Mouse (Mus musculus) left cerebral cortex, adult 2 months (tissue): Measurements from ENCODE around the gene Myadm. TPM values are rescaled to one million over a fixed set of nuclear protein-coding genes. Genes with fewer than 3 reads are reported as not detected.

Source experiments
- DNase-seq, 2 experiments: peaks; one replicate each; pipeline ENCODE4 v3.0.0; 2021 to 2022; ENCODE audit warnings: low spot score in 2 of 2, mixed read lengths in 1 of 2; ENCODE audit errors: extremely low spot score in 1 of 2
- H3K27ac ChIP-seq: fragments of 200-600 bp; 2 replicates; pipeline ENCODE4 v1.8.1; 2022
- H3K4me3 ChIP-seq: fragments of 200-600 bp; 2 replicates; pipeline ENCODE4 v1.8.1; 2022
- CTCF ChIP-seq: fragments of 200-600 bp; IDR thresholded peaks from 2 replicates; pipeline ENCODE4 v1.8.1; 2022; ENCODE audit warnings: antibody characterized with exemption, mild to moderate bottlenecking, moderate library complexity
- intact Hi-C: fragments of 180-260 bp; cut with DNase I; formaldehyde crosslinking; loops from one replicate; pipeline ENCODE4 v1.15.1; 2025
- total RNA-seq, 2 experiments: library from RNA; stranded (reverse); gene quantifications; 2 replicates each; pipeline ENCODE4 v1.2.3; 2021

The Myadm gene
- total RNA-seq, 2 experiments from 2014 or later: 61.9 to 62.1 TPM

- peak; percentile 72 to 78 for DNase-seq
- Histone ChIP-seq H3K27ac (peak overlapping the region; percentile 78), H3K4me3 (peak overlapping the region; percentile 74)
- intact Hi-C loops: loop anchor here (5.0 to 10.0 kb wide), 2 partner anchors 41 to 79 kb away; no protein-coding TSS in a partner anchor
- no peak for TF ChIP-seq CTCF
Observed at GRCm38 (mm10) chr7:3303276-3303781, 14.4 kb downstream of the Myadm start.

DNA sequence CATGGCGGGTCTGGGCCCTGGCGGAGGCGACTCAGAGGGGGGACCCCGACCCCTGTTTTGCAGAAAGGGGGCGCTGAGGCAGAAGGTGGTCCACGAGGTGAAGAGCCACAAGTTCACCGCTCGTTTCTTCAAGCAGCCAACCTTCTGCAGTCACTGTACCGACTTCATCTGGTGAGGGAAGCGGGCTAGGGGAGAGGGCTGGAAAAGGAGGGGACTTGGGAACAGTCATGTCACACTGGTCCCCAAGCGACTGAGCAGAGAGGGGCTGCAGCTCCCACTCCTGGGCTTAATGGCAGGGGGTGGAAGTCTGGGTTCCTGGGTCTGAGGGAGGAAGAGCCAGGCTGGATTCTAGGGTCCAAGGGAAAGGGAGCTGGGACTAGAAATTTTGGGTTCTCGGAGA lies 14.9 kb downstream of the Myadm start:
- intact Hi-C loops: loop anchor here (5.0 to 10.0 kb wide), 2 partner anchors 41 to 79 kb away; no protein-coding TSS in a partner anchor
- no peak for TF ChIP-seq CTCF
- DNase-seq: no peak
- Histone ChIP-seq H3K27ac (peak overlapping the region; percentile 72), H3K4me3 (peak overlapping the region; percentile 74)

GRCm38 (mm10) chr7:3304298-3304697 lies 15.4 kb downstream of the Myadm start:
- TF ChIP-seq CTCF: no peak
- Histone ChIP-seq H3K4me3 (peak overlapping the region; percentile 74), H3K27ac (peak overlapping the region; percentile 72)
- intact Hi-C loops: loop anchor here (5.0 to 10.0 kb wide), 2 partner anchors 42 to 79 kb away; no protein-coding TSS in a partner anchor
- DNase-seq: peak; percentile 62 to 65

DNA sequence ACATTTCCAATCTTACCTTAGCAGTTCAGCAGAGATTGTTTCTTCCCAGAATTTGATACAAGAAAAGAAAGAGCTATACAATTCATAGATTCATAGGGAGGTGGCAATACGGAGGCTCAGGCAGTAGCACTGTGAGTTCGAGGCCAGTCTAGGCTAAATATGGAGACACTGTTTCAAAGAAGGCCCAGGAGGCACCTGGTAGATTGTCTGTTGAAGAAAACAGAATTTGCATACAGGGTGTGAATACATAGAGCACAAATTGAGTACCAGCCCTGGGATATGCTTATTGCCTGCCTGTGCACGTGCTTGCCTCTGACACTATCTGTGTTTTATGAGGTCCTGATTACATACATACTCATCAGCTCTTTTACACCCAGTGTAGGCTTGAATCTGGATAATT lies 17.5 kb downstream of the Myadm start:
- intact Hi-C loops: loop anchor here (10.0 kb wide), 1 partner anchor 82 kb away; no protein-coding TSS in a partner anchor
- TF ChIP-seq CTCF: no peak
- DNase-seq: no peak
- Histone ChIP-seq H3K27ac (no peak overlapping the region), H3K4me3 (no peak overlapping the region)

DNA sequence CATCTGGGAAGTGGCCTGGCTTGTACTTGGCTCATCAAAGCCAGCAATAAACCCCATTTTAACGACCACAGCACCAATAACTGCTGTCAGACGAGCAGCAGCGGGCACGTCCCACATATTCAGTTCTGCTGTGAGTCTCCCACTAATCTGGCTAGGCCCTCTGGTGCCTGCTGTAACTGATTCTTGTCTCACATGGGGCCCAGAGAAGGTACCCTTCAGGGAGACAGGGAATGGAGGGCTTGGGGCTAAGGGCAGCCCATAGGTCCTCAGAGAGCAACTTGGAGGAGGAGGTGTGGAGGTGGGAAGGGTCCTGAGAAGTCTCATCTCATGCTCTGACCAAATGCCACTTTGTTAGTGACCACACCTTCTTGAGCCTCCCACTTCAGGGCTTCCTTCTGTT lies 19.8 kb downstream of the Myadm start:
- intact Hi-C loops: loop anchor here (10.0 kb wide), 1 partner anchor 84 kb away; no protein-coding TSS in a partner anchor

DNA sequence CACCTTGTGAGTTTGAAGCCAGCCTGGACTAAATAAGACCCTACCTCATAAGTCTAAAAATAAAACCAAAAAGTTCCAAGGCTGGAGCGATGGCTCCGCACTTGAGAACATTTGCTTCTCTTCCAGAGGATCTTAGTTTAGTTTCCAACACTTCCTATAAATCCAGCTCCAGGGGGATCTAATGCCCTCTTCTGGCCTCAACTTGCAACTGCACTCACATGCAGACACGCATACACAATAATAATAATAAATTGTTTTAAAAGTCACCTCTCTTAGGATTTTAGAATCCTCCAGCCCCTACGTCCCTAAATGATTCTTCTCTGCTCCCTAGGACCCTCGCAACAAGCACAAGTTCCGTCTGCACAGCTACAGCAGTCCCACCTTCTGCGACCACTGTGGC lies 21.4 kb downstream of the Myadm start:
- intact Hi-C loops: no loop called here
- no peak for DNase-seq
- peak; percentile 23 for TF ChIP-seq CTCF
- Histone ChIP-seq H3K27ac (no peak overlapping the region), H3K4me3 (no peak overlapping the region)

More for the DNA sequence above, 19.8 kb downstream of the Myadm start:
- H3K27ac ChIP-seq: no peak overlapping the region
- no peak overlapping the region for H3K4me3 ChIP-seq
- DNase-seq: no peak
- TF ChIP-seq CTCF: no peak

DNA sequence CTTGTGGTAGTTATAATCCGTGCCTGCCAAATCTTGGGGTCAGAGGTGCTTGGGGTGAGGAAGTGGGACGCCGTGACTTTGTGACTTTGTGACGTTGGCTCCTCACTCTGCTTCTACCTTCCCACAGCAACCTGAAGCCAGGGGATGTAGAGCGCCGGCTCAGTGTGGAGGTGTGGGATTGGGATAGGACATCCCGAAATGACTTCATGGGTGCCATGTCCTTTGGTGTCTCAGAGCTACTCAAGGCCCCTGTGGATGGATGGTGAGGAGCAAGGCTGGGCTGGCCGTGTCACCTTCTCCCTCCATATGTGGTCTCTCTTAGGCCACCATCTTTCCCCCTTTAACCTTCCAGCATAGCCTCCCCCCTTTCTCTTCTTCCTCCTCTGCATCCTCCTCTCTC lies 24.7 kb downstream of the Myadm start:
- intact Hi-C loops: no loop called here
- TF ChIP-seq CTCF: no peak

DNA sequence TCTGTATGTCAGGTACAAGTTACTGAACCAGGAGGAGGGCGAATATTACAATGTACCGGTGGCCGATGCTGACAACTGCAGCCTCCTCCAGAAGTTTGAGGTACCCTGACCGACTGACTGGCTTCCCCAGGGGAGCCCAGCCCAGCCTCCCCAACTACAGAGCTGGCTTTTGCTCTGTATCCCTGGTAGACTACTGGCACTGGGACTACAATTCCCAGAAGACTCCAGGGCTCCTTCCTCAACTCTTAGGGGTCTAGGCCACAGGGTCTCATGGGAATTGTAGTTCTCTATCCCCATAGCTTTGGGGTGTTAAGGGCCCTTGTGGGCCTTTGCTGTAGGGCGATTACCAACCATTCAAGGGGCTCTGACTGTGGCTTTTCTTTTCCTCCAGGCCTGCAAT lies 25.2 kb downstream of the Myadm start:
- H3K27ac ChIP-seq: no peak overlapping the region
- TF ChIP-seq CTCF: no peak
- H3K4me3 ChIP-seq: no peak overlapping the region
- DNase-seq: no peak
- intact Hi-C loops: no loop called here

More for the DNA sequence above, 24.7 kb downstream of the Myadm start:
- DNase-seq: no peak
- no peak overlapping the region for H3K27ac ChIP-seq
- no peak overlapping the region for H3K4me3 ChIP-seq

DNA sequence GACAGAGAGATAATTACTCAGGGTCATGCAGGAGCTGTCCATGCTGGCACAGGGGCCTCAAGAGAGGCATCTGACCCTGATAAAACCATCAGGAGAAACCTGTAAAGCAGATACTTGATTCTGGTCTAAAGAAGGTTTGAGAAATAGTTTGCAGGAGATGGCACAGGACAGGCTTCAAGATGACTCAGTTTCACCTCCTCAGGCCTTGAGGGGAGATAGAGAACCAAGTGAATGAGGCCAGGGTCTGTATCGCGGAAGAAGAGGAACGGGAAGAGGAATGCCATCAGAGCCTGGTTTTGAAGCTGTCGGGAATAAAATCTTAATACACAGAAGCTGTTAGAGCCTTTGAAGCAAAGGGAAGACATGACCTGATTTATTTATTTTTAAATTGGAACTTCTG lies 28.8 kb downstream of the Myadm start:
- no peak for TF ChIP-seq CTCF

GRCm38 (mm10) chr7:3320856-3321255 lies 32.0 kb downstream of the Myadm start:
- DNase-seq: no peak
- TF ChIP-seq CTCF: no peak
- intact Hi-C loops: no loop called here

More for the DNA sequence above, 28.8 kb downstream of the Myadm start:
- no peak for DNase-seq
- no peak overlapping the region for H3K4me3 ChIP-seq
- no peak overlapping the region for H3K27ac ChIP-seq
- intact Hi-C loops: no loop called here

GRCm38 (mm10) chr7:3323826-3324225 lies 34.9 kb downstream of the Myadm start:
- intact Hi-C loops: no loop called here
- Histone ChIP-seq H3K27ac (no peak overlapping the region), H3K4me3 (no peak overlapping the region)
- no peak for DNase-seq
- TF ChIP-seq CTCF: no peak

More at GRCm38 (mm10) chr7:3320856-3321255, 32.0 kb downstream of the Myadm start:
- Histone ChIP-seq H3K4me3 (no peak overlapping the region), H3K27ac (no peak overlapping the region)

GRCm38 (mm10) chr7:3327961-3328360 lies 39.1 kb downstream of the Myadm start:
- DNase-seq: no peak
- TF ChIP-seq CTCF: no peak
- intact Hi-C loops: no loop called here
- Histone ChIP-seq H3K4me3 (no peak overlapping the region), H3K27ac (no peak overlapping the region)
